Mouse (Mus musculus) cerebellum, postnatal 25 days (tissue): ENCODE data around the gene Arrdc3.
"Not testable (repeated sequence)": the region's sequence is repeated elsewhere in the genome, so short reads cannot be mapped to it uniquely, and the experiment has no call there.

ENCODE experiments used
- DNase-seq, 2 experiments: peaks; one replicate each; pipeline ENCODE4 v3.0.0; 2021; ENCODE audit warnings: mixed read lengths in 2 of 2

The Arrdc3 gene

DNA sequence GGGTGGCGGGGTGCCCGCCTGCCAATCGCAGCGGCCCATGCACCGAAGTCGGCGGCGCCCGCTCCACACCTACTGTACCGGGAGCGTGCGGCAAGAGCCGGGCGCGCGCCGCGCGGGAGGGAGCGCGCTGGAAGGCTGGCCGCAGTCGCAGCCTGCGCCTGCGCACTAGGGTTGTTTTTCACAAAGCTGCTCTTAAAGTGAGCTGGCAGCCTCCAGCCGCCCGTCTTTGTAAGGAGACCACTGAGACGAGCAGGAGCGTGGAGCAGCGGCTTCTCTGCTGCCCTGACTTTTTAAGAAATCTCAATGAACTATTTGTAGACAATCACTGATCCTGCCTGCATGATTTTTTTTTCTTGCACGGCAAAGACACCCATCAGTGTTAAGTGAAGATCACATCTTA lies at the start of gene Arrdc3:
Gene Arrdc3, plus strand, starts transcription at position 195 of the 400 bp plus-strand sequence.
- DNase-seq, result peak; percentile 98 to 99

DNA sequence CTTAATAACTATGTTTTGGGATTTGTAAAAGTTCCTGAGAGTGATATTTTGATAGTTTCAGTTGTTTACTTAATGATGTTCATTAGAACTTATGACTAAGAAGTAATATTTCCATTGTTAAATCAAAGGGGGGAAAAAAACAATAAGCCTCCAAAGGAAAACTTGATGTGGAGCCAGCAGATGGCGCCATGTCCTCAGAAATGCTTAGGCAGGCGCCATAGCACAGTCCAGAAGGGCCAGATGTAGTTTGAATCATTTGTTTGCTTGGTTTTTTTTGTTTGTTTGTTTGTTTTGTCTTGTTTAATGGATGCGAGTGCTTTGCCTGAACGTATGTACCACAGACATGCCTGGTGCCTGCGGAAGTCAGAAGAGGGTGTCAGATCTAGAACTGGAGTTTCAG lies 21.0 kb upstream of the Arrdc3 start:
- peak; percentile 71 to 82 for DNase-seq

DNA sequence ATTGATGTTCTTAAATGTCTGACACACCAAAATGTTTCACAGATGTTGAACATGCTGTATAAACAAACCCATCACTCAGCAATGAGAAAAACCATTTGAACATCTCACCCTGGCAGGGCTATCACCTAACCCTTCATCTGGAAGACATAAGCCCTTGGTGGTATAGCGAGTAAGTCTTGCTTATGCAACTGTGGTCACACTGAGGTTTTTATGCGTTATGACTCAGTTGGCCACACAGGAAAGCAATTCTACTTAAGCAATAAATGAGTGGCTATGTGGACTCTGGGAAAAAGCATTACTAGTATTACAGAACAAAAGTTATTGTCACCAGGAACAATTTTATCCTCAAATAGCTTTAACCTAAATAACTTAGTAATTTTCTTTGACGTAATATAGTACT lies 19.0 kb upstream of the Arrdc3 start:
- DNase-seq, result no peak

DNA sequence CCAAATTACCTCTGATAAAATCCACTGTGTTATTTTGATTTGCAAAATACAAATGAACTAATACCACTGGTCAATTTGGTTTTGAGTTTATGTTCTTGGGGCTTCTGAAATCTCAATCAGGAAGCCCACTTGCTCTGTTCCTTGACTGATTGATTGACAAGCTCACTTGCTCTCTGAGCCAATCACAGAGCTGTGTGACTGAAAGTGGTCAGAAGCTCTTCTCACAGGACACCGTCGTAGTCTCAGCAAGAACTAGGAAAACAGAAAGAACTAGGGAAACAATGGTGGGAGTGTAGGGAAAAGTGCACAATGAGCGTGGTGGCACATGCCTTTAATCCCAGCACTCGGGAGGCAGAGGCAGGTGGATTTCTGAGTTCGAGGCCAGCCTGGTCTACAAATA lies 8.1 kb upstream of the Arrdc3 start:
- DNase-seq, result no peak

DNA sequence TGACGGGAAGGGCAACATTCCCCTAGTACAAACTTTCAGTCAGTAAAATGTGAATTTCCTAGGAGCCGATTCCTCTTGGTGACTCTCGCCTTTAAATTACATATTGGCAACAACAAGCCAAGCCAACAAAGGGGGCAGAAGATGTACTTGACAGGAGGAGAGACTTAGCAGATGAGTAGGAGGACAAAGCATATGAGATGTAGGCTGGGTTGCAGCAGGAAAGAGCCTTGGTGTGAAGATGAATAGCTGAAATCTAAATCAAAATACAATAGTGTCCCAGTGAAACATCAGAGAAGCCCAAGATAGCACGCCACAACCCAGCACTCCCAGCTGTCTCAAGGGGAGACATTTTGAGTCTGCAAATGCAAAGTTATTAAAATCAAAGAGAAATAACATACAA lies 2.4 kb upstream of the Arrdc3 start:
- DNase-seq, result no peak

DNA sequence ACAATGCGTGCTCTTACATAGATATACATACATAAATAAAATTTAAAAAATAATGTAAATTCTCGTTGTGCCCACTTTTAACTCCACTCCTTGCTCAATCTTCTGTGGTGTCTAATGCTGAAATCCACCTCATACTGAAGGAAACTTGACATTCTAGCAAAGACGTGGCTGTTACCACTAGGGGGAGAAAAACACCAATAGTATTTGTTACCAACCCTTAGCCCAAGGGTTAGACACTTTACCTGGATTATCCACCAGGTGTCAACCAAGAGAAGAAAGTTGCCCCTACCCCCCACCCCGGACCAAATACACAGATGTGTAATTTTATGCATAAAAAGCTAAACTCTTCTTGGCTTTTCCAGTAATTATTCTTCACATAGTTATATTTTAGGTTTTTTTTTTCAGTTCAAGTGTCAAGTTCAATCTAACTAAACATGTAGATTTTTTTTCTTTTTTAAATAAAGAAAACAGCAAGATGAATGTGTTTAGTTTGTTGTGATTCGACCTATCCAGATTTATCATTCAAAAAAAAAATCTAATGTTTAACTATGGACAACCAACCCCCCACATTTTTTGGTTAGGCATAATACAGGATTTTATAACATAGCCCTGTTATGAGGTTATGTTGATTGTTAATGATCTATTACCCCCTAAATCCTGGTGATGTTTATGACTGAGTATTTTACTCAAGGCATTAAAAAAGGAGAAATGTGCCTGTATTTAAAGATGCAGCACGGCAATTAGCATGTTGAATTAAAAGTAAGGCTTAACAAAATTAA lies 1.3 kb upstream of the Arrdc3 start:
- peak in 1 of 2 experiments; percentile 62 for DNase-seq

DNA sequence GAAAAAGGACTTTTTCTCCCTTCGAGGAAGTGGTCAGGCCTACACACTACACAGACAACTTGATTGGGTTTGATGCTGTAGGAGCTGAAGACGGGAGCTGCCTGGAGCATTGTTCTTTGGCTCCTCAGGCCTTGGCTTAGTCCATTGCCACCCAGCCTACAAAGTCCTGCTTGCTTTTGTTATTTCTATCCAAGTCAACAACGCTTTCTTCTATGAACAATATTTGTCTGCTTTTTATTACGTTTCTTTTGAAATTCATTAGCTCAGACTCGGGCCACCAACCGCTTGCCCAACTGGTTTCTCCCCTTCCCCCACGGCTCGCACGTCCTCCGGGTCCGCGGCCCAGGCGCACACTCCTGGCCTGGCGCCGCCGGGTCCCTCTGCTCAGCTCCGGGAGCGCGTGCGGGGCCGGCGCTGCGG lies 458 bp upstream of the Arrdc3 start:
- DNase-seq, result no peak

DNA sequence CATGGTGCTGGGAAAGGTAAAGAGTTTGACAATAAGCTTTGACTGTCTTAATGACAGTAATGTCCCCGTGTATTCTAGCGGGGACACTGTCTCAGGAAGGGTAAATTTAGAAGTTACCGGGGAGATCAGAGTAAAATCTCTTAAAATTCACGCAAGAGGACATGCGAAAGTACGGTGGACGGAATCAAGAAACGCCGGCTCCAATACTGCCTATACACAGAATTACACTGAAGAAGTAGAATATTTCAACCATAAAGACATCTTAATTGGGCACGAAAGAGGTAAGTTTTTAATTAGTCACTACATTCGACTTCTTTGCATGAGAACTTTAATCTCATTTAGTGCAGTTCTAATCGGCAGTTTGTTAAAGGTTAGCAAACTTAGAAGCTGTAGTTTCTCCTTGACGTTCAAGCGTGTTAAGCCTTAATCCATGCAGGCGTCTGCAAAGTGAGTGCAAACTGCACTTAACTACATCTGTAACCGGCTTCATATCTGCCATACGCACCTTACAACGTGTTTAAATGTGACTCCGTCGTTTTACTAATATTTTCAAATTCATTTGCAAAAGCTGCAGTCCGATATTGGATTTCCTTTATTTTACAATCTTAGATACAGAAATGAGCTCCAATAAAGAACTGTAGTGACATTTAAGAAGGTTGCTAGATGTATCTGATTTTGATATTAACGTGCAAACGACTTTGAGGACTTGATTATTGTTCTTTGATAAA lies 629 bp downstream of the Arrdc3 start:
- peak in 1 of 2 experiments; percentile 20 for DNase-seq

DNA sequence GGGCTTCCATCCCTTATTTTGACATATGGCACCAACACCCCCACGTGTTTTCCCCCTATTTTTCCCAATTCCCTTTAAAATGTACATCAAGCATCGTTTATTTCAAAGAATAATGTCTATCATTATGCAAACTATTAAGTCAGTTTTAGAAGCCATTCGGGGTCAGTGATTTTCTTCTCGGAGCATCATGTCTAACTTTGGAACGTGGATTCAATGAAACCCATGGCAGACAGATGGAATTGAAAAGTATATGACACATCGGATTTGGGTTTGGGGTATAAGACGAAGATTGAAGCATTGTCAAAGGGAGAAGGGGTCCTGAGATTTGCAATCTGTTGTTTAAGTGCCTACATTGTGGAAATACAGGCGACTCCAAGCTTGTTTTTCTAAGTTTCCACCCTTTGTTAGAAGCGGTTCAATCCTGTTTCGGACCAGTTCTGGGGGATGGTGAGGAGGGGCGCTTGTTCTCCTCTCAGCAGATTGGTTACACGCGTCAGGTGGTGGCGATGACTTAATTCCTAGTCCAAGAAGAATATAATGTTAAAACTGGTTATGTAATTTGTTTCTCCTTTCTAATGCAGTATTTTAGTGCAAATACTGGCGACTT lies 1.3 kb downstream of the Arrdc3 start:
- DNase-seq, result peak; percentile 54 to 73

DNA sequence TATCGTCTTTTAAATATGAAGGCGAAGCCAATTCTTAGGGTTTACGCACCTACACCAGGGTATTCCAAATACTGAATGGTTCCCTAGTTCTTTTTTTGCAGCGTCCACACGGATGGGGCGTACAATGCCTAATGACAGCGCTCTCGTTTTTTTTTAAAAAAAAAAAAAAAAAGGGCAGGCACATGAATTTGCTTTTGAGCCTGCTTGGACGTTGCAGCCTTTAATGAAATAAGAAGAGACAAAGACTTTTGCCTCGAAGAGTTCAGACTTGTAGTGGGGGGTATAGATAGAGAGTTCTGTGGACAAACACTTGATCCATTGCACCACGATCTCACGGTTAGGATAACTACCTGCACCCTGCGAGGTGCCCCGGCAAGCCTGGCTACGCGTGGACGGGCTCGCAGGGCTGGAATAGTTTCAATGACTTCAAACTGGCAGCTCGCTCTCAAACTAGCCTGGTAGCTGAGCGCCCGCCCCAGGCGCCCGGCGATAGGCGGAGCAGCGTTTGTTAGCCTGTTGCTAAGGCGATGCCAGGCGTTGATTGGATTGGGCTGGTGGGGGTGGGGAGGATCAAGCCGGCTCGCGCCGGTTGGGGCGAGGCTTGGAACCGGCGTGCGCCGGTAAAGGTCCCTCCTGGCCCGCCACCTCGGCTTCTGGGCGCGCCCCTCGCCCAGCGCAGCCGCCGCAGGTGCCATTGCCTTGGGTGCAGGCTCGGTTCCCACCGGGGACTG lies 2.1 kb downstream of the Arrdc3 start:
- peak; percentile 94 to 97 for DNase-seq

DNA sequence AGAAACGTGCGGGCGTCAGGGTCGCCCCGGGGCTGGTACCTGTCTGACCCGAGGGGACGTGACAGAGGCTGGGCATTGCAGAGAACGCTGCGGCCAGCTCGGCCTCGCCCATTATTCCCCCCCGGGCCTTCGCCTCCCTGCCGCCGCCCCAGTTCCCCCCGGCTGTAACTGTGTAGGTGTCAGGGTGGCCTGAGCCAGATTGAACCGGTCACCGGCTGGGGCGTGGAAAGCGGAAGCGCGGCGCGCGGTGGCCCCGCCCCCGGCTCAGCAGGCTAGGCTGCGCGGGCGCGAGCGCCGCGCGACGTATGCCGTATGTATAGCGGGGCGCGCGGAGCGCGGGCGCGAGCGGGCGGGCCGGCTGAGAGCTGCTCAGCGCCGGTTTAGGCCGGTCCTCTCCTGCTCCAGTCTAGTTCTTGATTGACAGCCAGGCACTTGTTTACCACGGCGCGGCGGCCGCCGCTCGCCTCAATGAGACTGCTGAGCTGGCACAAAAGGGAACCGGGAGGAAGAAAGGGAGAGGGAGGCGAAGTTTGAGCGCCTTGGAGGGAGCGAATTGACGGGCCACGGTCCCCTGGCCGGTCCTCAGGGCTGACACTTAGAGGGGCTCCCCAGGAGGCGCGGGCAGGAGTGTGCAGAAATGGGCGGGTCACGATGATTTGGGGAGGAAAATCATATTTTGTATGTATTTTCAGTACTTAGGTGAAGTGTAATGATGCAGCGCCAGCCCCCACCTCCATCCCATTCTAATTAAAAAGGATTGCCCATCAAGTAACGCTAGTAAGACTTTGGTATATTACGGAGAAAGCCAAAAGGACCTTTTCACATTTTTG lies 2.9 kb downstream of the Arrdc3 start:
- DNase-seq, result peak; percentile 96 to 97

DNA sequence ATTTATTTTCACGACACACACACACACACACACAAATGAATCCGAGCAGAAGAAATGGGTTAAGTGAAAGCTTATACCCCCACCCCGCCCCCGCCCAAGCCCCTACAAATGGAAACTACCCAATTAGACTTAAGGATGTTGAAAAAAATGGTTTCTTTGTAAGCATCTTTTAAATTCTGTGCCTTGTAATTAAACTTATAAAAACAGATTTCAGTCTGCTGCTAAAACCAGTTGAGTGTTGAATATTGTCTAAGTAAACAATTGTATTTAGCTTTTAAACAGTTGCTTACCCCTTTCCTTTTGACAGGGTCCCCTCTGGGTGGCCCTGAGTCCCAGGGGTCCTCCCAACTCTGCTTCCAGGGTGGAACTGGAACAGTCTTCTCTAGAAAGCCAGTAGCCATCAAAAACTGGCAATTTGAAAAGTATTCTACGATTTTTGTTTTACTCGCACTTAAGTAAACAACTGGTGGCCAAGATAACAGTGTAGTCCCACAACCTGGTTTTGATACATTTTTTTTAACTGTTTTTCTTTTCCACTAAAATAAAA lies 3.6 kb downstream of the Arrdc3 start:
- no peak for DNase-seq

DNA sequence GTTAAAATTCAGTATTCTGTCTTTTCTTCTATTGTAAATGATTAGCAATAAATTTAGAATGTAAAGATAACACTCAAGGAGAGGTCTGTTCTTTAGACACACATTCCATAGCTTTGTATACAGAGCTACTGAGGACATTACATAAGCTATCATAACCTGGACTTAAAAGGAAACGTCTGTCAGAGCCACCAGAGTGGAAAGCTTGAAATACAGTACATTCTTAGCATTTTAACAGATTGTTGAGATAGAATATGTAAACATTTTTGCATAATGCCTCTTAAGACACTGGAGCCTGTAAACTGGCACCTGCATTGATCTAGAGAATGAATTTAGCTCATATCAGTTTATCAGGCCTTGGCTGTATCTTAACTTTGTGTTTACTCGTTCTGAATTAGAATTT lies 4.7 kb downstream of the Arrdc3 start:
- no peak for DNase-seq

DNA sequence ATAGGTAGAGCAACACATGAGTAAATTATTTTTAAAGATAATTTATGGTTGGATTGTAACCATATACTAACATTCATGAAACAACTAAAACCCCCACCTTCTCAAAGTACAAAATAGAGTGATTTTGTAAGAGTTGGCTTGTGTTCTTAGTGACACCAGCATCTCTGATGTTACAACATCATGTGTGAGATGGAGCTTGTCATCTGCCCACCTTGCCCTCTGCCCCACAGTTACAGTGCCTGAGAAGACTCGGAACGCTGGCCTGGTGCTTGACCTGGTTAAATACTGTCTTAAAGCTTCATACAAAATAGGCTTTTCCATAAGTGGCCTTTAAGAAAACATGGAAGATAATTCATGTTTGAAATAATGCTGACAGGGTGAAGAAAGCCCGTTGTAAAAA lies 11.7 kb downstream of the Arrdc3 start:
- not testable (repeated sequence) for DNase-seq

DNA sequence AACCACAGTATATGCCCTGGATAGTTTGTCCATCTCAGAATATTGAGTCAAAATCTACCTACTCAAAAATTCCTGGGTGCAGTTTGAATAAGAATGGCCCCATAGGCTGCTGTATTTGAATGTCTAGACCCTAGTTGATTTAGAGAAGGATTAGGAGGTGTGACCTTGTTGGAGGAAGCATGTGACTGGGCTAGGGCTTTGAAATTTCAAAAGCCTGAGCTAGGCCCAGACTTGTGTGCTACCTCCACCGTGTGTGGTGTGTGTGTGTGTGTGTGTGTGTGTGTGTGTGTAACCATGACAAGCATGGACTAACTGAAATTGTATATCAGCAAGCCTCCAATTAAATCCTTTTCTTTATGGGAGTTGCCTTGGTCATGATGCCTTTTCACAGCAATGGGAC lies 14.2 kb downstream of the Arrdc3 start:
- DNase-seq, result no peak

DNA sequence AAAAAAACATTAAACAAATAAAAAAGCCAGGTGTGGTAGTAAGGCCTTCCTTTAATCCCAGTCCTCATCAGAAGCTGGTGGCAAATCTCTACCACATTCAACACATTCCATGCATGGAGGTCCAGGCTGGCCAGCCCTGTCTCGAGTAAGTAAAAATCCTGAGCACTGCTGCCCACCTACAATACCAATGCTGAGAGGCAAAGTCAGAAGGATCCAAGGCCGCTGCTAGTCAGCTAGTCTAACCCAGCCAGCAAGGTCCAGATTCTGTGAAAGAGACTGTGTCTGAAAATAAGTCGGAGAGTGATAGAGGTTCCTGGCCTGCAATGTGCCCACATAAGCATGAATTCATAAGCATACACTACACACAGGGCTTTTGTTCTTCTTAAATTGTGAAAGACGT lies 14.9 kb downstream of the Arrdc3 start:
- DNase-seq, result no peak

DNA sequence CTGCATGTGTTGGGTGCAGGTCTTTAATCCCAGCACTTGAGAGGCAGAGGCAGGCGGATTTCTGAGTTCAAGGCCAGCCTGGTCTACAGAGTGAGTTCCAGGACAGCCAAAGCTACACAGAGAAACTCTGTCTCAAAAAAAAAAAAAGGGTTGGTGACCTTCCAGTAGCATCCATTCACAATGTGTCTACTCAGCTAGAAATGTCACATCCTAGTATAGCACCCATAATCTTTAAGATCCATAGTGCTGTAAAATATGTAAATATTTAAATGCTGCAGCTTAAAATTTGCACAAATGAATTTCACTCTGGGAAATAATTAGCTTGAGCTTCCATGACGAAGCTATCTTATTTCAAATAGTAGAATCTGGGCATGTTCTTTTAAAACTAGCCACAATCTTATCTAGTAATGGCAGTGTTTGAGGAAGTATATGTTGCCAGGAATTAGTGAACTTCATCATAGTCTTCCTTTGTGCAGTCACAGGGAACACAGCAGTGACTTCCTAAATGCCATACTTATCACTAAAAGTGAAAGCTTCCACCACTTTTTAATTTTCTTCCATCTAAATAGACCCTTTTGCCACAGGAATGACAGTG lies 16.3 kb downstream of the Arrdc3 start:
- no peak for DNase-seq

DNA sequence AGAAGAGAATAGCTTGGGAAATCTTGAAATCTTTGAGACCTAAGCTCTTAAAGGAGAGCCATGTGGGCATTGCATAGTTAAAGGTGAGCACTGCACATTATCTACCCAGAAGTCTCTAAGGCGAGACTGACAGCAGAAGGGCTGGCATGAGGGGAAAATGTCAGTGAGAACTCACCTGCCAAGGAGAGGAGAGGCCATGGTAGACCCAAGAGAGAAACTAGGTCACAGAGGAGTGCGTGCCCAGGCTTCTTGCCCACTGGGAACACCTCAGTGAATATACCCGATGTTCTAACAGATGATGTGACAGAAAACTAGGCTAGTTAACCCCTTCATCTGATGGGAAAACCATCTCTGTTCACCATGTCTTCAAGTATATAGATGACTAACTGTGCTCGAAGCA lies 18.2 kb downstream of the Arrdc3 start:
- peak; percentile 21 to 64 for DNase-seq

DNA sequence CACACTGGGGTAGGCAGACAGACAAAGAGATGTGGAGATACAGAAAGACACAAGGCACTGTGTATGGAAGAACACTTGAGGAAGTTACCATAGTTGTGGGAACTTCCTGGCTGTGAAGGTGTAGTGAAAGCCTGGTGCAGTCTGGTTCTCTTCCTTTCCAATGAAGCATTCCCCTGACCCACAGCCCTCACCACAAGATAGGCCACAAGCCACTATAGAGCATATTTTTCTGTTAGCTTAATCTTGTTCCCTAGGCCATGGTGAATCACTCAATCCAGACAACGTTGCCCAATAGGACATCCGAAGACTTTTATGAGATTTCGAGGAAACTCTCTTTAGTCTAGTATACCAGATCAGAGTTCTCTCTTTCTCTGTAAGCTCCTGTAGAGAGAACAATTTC lies 19.6 kb downstream of the Arrdc3 start:
- no peak for DNase-seq

DNA sequence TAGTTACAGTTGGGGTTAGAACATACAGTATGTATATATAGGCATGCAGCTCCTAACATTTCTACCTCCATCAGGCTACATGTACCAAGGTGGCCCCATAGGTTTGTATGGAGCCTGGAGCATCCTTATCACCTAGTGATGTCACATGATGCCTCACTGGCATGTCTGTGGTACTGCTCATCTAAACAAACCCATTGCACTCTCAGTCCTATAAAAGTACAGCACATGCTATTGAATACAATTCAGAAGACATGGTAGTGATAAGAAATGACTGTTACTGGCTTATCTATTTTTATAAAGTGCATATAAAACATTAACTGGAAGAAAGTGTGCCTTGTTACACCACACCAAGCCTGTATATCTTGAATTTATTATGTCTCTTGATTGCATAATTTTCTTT lies 30.2 kb downstream of the Arrdc3 start:
- no peak for DNase-seq

DNA sequence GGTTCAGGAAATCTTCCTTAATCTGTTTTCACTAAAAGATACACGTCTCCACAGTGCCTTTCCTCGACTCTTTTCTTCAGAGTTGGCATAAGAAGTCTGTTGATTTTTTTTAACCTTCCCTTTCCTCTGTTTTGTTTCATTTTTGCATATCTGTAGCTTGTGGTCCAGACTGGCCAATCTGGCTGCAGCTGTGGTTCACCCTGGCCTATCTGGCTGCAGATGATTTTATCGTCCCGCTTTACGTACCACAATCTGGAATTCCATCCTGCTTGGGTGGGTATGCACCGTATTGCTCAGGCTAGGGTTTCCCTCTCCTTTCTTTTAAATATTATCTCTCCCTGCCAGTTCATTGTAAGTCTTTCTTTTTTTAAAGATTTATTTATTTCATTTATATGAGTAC lies 37.8 kb downstream of the Arrdc3 start:
- no peak for DNase-seq
